Mouse (Mus musculus): ENCODE results near the gene Scgb2b20.
"Not testable (repeated sequence)": the region's sequence is repeated elsewhere in the genome, so short reads cannot be mapped to it uniquely, and the experiment has no call there.

Gene Scgb2b20

DNA sequence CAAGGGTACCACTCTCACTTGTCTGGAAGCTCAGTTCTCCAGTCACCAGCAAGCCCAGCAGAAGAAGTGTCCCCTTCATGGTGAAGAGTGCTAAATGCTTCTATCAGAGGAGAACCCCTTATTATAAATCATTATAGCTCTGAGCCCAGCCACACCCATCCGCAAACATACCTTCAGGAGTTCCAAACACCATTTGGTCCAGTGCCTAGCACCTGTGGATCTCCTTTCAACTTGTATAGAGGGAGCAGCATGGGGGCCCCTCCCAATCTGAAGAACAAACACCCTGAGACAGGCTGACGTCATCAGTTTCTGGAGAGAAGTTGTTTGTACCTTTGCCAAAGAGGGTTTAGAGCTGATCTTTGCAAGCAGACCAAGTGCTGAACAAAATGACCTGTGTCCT lies at the start of gene Scgb2b20:
Gene Scgb2b20, minus strand, starts transcription at position 101 of the 400 bp plus-strand sequence.
- DNase-seq (ENCODE audit: low spot score in 2 of 2), result not testable (repeated sequence)

DNA sequence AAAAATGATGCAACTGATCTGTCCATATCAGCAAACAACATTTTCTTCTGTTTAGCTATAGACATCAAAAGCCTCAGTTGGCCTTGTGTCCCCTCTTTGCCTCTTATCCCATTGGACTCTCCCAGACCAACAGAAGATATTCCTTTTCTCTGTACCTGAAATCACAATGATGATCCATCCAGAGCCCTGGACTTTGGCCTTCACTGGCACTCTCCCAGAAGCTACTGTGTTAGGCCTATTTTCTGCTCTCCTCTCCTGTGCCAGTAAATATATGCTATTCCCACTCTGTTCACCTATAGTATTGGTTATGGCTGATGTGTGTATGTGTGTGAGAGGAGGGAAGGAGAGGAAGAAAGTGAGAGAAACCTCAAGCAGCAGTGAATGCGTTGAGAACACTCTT lies 43.6 kb upstream of the Scgb2b20 start:
- not testable (repeated sequence) for DNase-seq (ENCODE audit: low spot score in 2 of 2)

DNA sequence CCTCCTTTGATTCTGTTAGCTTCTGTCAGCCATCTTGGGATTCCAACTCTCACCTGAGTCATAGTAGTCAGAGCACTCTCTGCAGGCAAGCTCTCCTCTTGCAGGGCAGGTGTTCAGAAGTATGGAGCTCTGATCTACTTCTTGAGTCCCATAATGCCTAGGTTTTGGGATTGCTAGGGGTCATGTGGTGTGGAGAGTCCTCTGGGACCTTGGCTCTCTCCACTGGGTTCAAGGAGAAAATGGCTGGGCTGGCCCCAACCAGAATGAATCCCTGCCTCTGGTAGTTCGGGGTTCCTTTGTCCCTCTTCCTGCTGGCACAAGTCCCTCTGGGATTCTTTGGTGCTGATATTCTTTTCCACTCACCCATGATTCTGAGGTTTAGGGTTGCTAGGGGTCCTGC lies 35.5 kb upstream of the Scgb2b20 start:
- DNase-seq (ENCODE audit: low spot score in 2 of 2), result no peak

DNA sequence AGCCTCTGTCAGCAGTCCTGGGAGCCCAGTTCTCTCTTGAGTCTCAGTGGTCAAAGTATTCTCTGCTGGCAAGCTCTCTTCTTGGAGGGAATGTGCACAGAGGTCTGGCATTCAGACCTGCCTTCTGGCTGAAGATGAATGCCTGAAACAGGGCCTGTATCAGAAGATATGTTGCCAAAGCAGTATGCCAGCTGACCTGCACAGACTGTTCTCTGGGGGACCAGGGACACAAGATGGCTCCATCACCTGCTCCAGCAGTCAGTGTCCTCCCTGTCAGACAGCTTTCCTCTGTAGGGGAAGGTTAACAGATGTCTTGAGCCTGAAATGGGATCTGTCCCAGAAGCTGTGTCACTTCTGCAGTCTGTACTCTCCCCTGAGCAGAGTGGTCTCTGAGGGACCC lies 33.6 kb upstream of the Scgb2b20 start:
- DNase-seq (ENCODE audit: low spot score in 2 of 2), result not testable (repeated sequence)

DNA sequence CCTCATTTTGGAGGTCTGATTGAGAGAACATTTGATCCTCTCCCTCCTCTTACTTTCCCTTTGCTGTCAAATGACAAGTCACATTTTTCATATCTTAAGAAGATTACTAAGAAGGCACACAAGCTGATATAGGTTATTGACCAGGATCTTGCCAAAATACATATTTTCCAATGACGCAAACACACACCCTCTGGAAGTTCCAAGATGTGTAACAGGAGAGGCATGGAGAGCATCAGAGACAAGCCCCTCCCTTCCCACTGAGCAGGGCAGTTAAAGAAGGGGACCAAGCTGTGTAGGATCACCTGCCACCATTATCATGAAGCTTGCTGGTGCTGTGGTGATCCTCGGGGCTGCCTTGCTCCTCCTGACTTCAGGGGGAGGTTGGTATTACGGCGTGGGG lies 6.8 kb upstream of the Scgb2b20 start, which contains the start of gene Scgb1b20:
Gene Scgb1b20, plus strand, starts transcription at position 301 of the 400 bp plus-strand sequence.
- DNase-seq (ENCODE audit: low spot score in 2 of 2), result not testable (repeated sequence)

Data from frontal cortex, postnatal 14 days (tissue).